Mouse (Mus musculus) MEL (cell line): ENCODE results near the gene Kctd8. TPM values are rescaled to one million over a fixed set of nuclear protein-coding genes. Genes with fewer than 3 reads are reported as not detected.

Experiments
- DNase-seq: peaks from one replicate; pipeline ENCODE4 v3.0.0; 2011; ENCODE audit warnings: low read depth, low spot score
- H3K27ac ChIP-seq: 2 replicates; pipeline ENCODE4 v1.5.1; 2012; ENCODE audit warnings: low read depth, mild to moderate bottlenecking, control low read depth, low read length, moderate library complexity; ENCODE audit not compliant: control insufficient read depth
- H3K27me3 ChIP-seq, 2 experiments: fragments of 150-350 bp in 1 of 2; sonication (generic) in 1 of 2; 2 replicates each; pipeline ENCODE4 v1.6.1; 2012; ENCODE audit warnings: low read length in 2 of 2, mild to moderate bottlenecking in 2 of 2, improper control_type of control experiment in 1 of 2, moderate library complexity in 1 of 2; ENCODE audit not compliant: insufficient read depth in 2 of 2, control insufficient read depth in 1 of 2
- H3K36me3 ChIP-seq, 2 experiments: 2 replicates each; pipeline ENCODE4 v1.6.1; 2012 to 2014; ENCODE audit warnings: low read length in 2 of 2, improper control_type of control experiment in 1 of 2, inconsistent platforms in 1 of 2, mild to moderate bottlenecking in 1 of 2; ENCODE audit not compliant: insufficient read depth in 2 of 2, control insufficient read depth in 1 of 2
- H3K4me1 ChIP-seq, 2 experiments: fragments of 150-350 bp in 1 of 2; sonication (generic) in 1 of 2; 2 replicates each; pipeline ENCODE4 v1.6.1; 2012; ENCODE audit warnings: low read length in 2 of 2, improper control_type of control experiment in 1 of 2, mild to moderate bottlenecking in 1 of 2; ENCODE audit not compliant: insufficient read depth in 2 of 2, control insufficient read depth in 1 of 2
- H3K4me3 ChIP-seq, 2 experiments: fragments of 150-350 bp in 1 of 2; sonication (generic) in 1 of 2; 2 replicates each; pipeline ENCODE4 v1.5.1; 2012; ENCODE audit warnings: low read depth in 2 of 2, low read length in 2 of 2, mild to moderate bottlenecking in 2 of 2, moderate library complexity in 2 of 2, control low read depth in 1 of 2, improper control_type of control experiment in 1 of 2; ENCODE audit not compliant: control insufficient read depth in 1 of 2, insufficient read depth in 1 of 2
- H3K79me2 ChIP-seq: 2 replicates; pipeline ENCODE4 v1.6.1; 2012; ENCODE audit warnings: mild to moderate bottlenecking, low read length, moderate library complexity; ENCODE audit not compliant: control insufficient read depth, poor library complexity, insufficient read depth
- H3K9ac ChIP-seq: 2 replicates; pipeline ENCODE4 v1.6.1; 2012; ENCODE audit warnings: low read depth, mild to moderate bottlenecking, control low read depth, low read length, moderate library complexity; ENCODE audit not compliant: control insufficient read depth, poor library complexity, severe bottlenecking
- H3K9me3 ChIP-seq: fragments of 150-350 bp; sonication (generic); replicated peaks from 2 replicates; pipeline ENCODE4 v1.6.1; 2012; ENCODE audit warnings: mild to moderate bottlenecking, low read length, improper control_type of control experiment, moderate library complexity; ENCODE audit not compliant: insufficient read depth
- BHLHE40 ChIP-seq: IDR thresholded peaks from 2 replicates; pipeline ENCODE4 v1.6.1; 2012; ENCODE audit warnings: low read depth, mild to moderate bottlenecking, inconsistent platforms, low read length, improper control_type of control experiment, borderline replicate concordance
- CHD2 ChIP-seq: IDR thresholded peaks from 2 replicates; pipeline ENCODE4 v1.6.1; 2011; ENCODE audit warnings: low read length, improper control_type of control experiment
- CTCF ChIP-seq, 3 experiments: IDR thresholded peaks in 2 of 3; conservative IDR thresholded peaks in 1 of 3; 2 replicates each; pipeline ENCODE4 v1.5.1; 2011 to 2012; ENCODE audit warnings: low read length in 3 of 3, low read depth in 2 of 3, mild to moderate bottlenecking in 2 of 3, improper control_type of control experiment in 1 of 3, inconsistent platforms in 1 of 3, mixed read lengths in 1 of 3, moderate library complexity in 1 of 3; ENCODE audit not compliant: control insufficient read depth in 1 of 3, insufficient read depth in 1 of 3, poor library complexity in 1 of 3, severe bottlenecking in 1 of 3
- GATA1 ChIP-seq: IDR thresholded peaks from 2 replicates; pipeline ENCODE4 v1.6.1; 2011; ENCODE audit warnings: low read depth, low read length, improper control_type of control experiment
- HCFC1 ChIP-seq: IDR thresholded peaks from 2 replicates; pipeline ENCODE4 v1.6.1; 2012; ENCODE audit warnings: low read depth, mild to moderate bottlenecking, inconsistent platforms, low read length, improper control_type of control experiment, moderate library complexity
- MAFK ChIP-seq: IDR thresholded peaks from 2 replicates; pipeline ENCODE4 v1.6.1; 2011; ENCODE audit warnings: low read depth, mild to moderate bottlenecking, low read length, improper control_type of control experiment, borderline replicate concordance
- MEF2A ChIP-seq: IDR thresholded peaks from 2 replicates; pipeline ENCODE4 v1.6.1; 2014; ENCODE audit warnings: low read depth, mild to moderate bottlenecking, inconsistent platforms, low read length, improper control_type of control experiment; ENCODE audit not compliant: poor library complexity, insufficient replicate concordance, severe bottlenecking; ENCODE audit errors: extremely low read depth
- MXI1 ChIP-seq: IDR thresholded peaks from 2 replicates; pipeline ENCODE4 v1.6.1; 2011; ENCODE audit warnings: mild to moderate bottlenecking, low read depth, low read length, improper control_type of control experiment
- MYC ChIP-seq: IDR thresholded peaks from 2 replicates; pipeline ENCODE4 v1.6.1; 2011; ENCODE audit warnings: low read depth, mild to moderate bottlenecking, low read length, improper control_type of control experiment, moderate library complexity
- NELFE ChIP-seq: IDR thresholded peaks from 2 replicates; pipeline ENCODE4 v1.6.1; 2011; ENCODE audit warnings: low read depth, low read length, improper control_type of control experiment
- NRF1 ChIP-seq: IDR thresholded peaks from 2 replicates; pipeline ENCODE4 v1.6.1; 2014; ENCODE audit warnings: low read depth, mild to moderate bottlenecking, inconsistent platforms, low read length, improper control_type of control experiment, moderate library complexity; ENCODE audit not compliant: poor library complexity, insufficient read depth, severe bottlenecking
- POLR2AphosphoS2 ChIP-seq: IDR thresholded peaks from 2 replicates; pipeline ENCODE4 v1.6.1; 2011; ENCODE audit warnings: low read length, improper control_type of control experiment
- SIN3A ChIP-seq: IDR thresholded peaks from 2 replicates; pipeline ENCODE4 v1.6.1; 2012; ENCODE audit warnings: low read length, improper control_type of control experiment, inconsistent platforms
- SMC3 ChIP-seq: IDR thresholded peaks from 2 replicates; pipeline ENCODE4 v1.6.1; 2011; ENCODE audit warnings: low read depth, low read length, improper control_type of control experiment
- USF1 ChIP-seq: IDR thresholded peaks from 2 replicates; pipeline ENCODE4 v1.6.1; 2014; ENCODE audit warnings: low read depth, mild to moderate bottlenecking, inconsistent platforms, low read length, improper control_type of control experiment, moderate library complexity
- ZC3H11A ChIP-seq: IDR thresholded peaks from 2 replicates; pipeline ENCODE4 v1.6.1; 2012; ENCODE audit warnings: low read depth, mild to moderate bottlenecking, inconsistent platforms, low read length, improper control_type of control experiment
- ZKSCAN1 ChIP-seq: IDR thresholded peaks from 2 replicates; pipeline ENCODE4 v1.6.1; 2012; ENCODE audit warnings: low read depth, mild to moderate bottlenecking, inconsistent platforms, low read length, improper control_type of control experiment, moderate library complexity
- ZMIZ1 ChIP-seq: IDR thresholded peaks from 2 replicates; pipeline ENCODE4 v1.6.1; 2012; ENCODE audit warnings: low read depth, mild to moderate bottlenecking, inconsistent platforms, low read length, improper control_type of control experiment, moderate library complexity
- ZNF384 ChIP-seq: IDR thresholded peaks from 2 replicates; pipeline ENCODE4 v1.6.1; 2012; ENCODE audit warnings: low read depth, mild to moderate bottlenecking, inconsistent platforms, low read length, improper control_type of control experiment
- polyA plus RNA-seq, 2 experiments: library from polyadenylated mRNA; stranded (reverse) in 1 of 2; unstranded in 1 of 2; fragments of >175 nt in 1 of 2; fragments of >200 nt in 1 of 2; gene quantifications; 2 replicates each; pipeline versions ENCODE4 v1.2.1 to v1.2.4; 2012; ENCODE audit warnings: low replicate concordance in 2 of 2, low read depth in 1 of 2; ENCODE audit not compliant: insufficient read length in 2 of 2, insufficient read depth in 1 of 2, missing spikeins in 1 of 2
- total RNA-seq: library from RNA; depleted of rRNA; stranded (reverse); fragments of 300-350 nt; gene quantifications from 2 replicates; pipeline ENCODE4 v1.2.3, GENCODE M21; 2012

Gene Kctd8
- total and polyA plus RNA-seq, 3 experiments, result not detected

GRCm38 (mm10) chr5:69227147-69227546, 114.3 kb downstream of the Kctd8 start:
- Histone ChIP-seq H3K4me1 (no peaks in the 10 kb centered on the region), H3K36me3 (no peaks in the 10 kb centered on the region), H3K9ac (no peak overlapping the region), H3K79me2 (no peaks in the 10 kb centered on the region), H3K9me3 (no peaks in the 10 kb centered on the region), H3K27ac (no peak overlapping the region), H3K4me3 (no peak overlapping the region), H3K27me3 (no peaks in the 10 kb centered on the region)
- TF ChIP-seq NELFE (no peak), ZKSCAN1 (no peak), ZC3H11A (no peak), MAFK (no peak), USF1 (no peak), CTCF (IDR thresholded peaks at IDR 0.05 in 2 of 3, conservative IDR thresholded peaks at IDR 0.05 in 1 of 3; ENCODE audit: control insufficient read depth in 1 of 3, insufficient read depth in 1 of 3, low read depth in 2 of 3, low read length in 3 of 3, poor library complexity in 1 of 3, severe bottlenecking in 1 of 3) (no peak), MEF2A (no peak), HCFC1 (no peak)
- no peak for DNase-seq

- no peak overlapping the region for H3K27ac ChIP-seq
- H3K9ac ChIP-seq, result no peak overlapping the region
- H3K27me3 ChIP-seq, result no peaks in the 10 kb centered on the region
- TF ChIP-seq ZNF384, result no peak
- no peak for TF ChIP-seq ZMIZ1
- H3K4me1 ChIP-seq, result no peaks in the 10 kb centered on the region
- no peaks in the 10 kb centered on the region for H3K79me2 ChIP-seq
- no peaks in the 10 kb centered on the region for H3K9me3 ChIP-seq
- no peak overlapping the region for H3K4me3 ChIP-seq
- no peaks in the 10 kb centered on the region for H3K36me3 ChIP-seq
- DNase-seq, result no peak
Observed at GRCm38 (mm10) chr5:69222608-69223007, 118.9 kb downstream of the Kctd8 start.

GRCm38 (mm10) chr5:69215216-69215615, 126.3 kb downstream of the Kctd8 start:
- H3K9me3 ChIP-seq, result no peaks in the 10 kb centered on the region
- TF ChIP-seq CHD2 (no peak), MXI1 (no peak), POLR2AphosphoS2 (no peak), SMC3 (no peak), GATA1 (no peak), SIN3A (no peak), MYC (no peak), ZNF384 (no peak), NRF1 (no peak), BHLHE40 (no peak)
- no peaks in the 10 kb centered on the region for H3K79me2 ChIP-seq
- H3K4me3 ChIP-seq, result no peak overlapping the region
- no peak overlapping the region for H3K9ac ChIP-seq
- no peak for DNase-seq
- H3K36me3 ChIP-seq, result no peaks in the 10 kb centered on the region
- H3K27ac ChIP-seq, result no peak overlapping the region
- H3K4me1 ChIP-seq, result no peaks in the 10 kb centered on the region
- no peaks in the 10 kb centered on the region for H3K27me3 ChIP-seq
